12 mouse cellular contexts compared by ENCODE assay signal in genomic region chr8:123777319-123777718, GRCm38 (mm10). TPM values are rescaled to one million over a fixed set of nuclear protein-coding genes. Genes with fewer than 3 reads are reported as not detected.
DNase-seq lines count a peak whose midpoint lies in the region; ATAC-seq and TF ChIP-seq lines count a peak whose summit lies in the region.
"Had no signal": no experiment of that assay in that cellular context is flagged by ENCODE, and none has a peak within 500 bp of the region (broad histone marks: within the 10 kb centered on the region; RNA-seq: fewer than 3 reads in every experiment).

No protein-coding gene starts in this region.

- TF ChIP-seq CTCF in cerebellum, adult 2 months (IDR thresholded peaks at IDR 0.05; ENCODE audit: borderline replicate concordance, insufficient read depth, low read depth, low read length) = no peak
- no peak for TF ChIP-seq CTCF in hindbrain, postnatal 0 days (IDR thresholded peaks at IDR 0.05; ENCODE audit: low read depth)
- no peak for TF ChIP-seq CTCF in left cerebral cortex, adult 2 months (IDR thresholded peaks at IDR 0.05)

- no peaks in the 10 kb centered on the region for H3K9me3 ChIP-seq in hindbrain, postnatal 0 days (ENCODE audit: low read length)
- H3K9me3 ChIP-seq in hindbrain, embryonic 13.5 days = no peaks in the 10 kb centered on the region
- H3K9me3 ChIP-seq in embryonic facial prominence, embryonic 10.5 days = no peaks in the 10 kb centered on the region
- H3K9me3 ChIP-seq: embryonic facial prominence, embryonic 15.5 days; limb, embryonic 15.5 days; neural tube, embryonic 12.5 days had no signal

- no peak for TF ChIP-seq POLR2A in cerebellum, adult 2 months (IDR thresholded peaks at IDR 0.05; ENCODE audit: borderline replicate concordance, insufficient read depth, low read length)

- H3K27me3 ChIP-seq in cerebellum, adult 2 months (ENCODE audit: control insufficient read depth, insufficient read depth, low read length) = no peaks in the 10 kb centered on the region
- H3K27me3 ChIP-seq in hindbrain, postnatal 0 days (ENCODE audit: insufficient read depth, low read length) = no peaks in the 10 kb centered on the region
- 0 out of 2 replicates have a peak, but pooled peaks cover 4% of the 10 kb centered on the region for H3K27me3 ChIP-seq in hindbrain, embryonic 13.5 days
- peaks cover 4% of the 10 kb centered on the region for H3K27me3 ChIP-seq in embryonic facial prominence, embryonic 10.5 days (replicated peaks; ENCODE audit: low read depth, poor library complexity, severe bottlenecking)
- H3K27me3 ChIP-seq: embryonic facial prominence, embryonic 15.5 days; limb, embryonic 15.5 days had no signal

- H3K36me3 ChIP-seq in hindbrain, postnatal 0 days (ENCODE audit: insufficient read depth, low read length) = no peaks in the 10 kb centered on the region
- no peaks in the 10 kb centered on the region for H3K36me3 ChIP-seq in hindbrain, embryonic 13.5 days
- H3K36me3 ChIP-seq in embryonic facial prominence, embryonic 10.5 days (replicated peaks) = no peaks in the 10 kb centered on the region
- H3K36me3 ChIP-seq: embryonic facial prominence, embryonic 15.5 days; limb, embryonic 15.5 days; neural tube, embryonic 12.5 days had no signal

- peak overlapping the region; percentile 71; the same call in 1 of the 2 replicates for H3K27ac ChIP-seq in cerebellum, adult 2 months (ENCODE audit: insufficient read depth, low read length)
- H3K27ac ChIP-seq in hindbrain, postnatal 0 days = 0 out of 2 replicates have a peak overlapping the region, but pooled peaks have one; percentile 51
- no peak overlapping the region for H3K27ac ChIP-seq in hindbrain, embryonic 13.5 days
- H3K27ac ChIP-seq in left cerebral cortex, adult 2 months = peak overlapping the region; percentile 42; the same call in 1 of the 2 replicates
- no peak overlapping the region; the same call in 1 of the 2 replicates for H3K27ac ChIP-seq in embryonic facial prominence, embryonic 10.5 days (replicated peaks)
- H3K27ac ChIP-seq: embryonic facial prominence, embryonic 15.5 days; limb, embryonic 15.5 days; neural tube, embryonic 12.5 days had no signal

- DNase-seq in cerebellum, adult 2 months = peak in 1 of 2 experiments; percentile 47
- DNase-seq in cerebellum, adult 9-10 months = no peak
- DNase-seq in hindbrain, postnatal 0 days (ENCODE audit: low spot score) = peak; percentile 43
- DNase-seq in Muller cell, postnatal 12 days (ENCODE audit: inconsistent ontology term) = peak; percentile 56
- DNase-seq in left cerebral cortex, adult 2 months (ENCODE audit: extremely low spot score in 1 of 2, low spot score in 2 of 2) = peak in 1 of 2 experiments; percentile 36
- DNase-seq in embryonic facial prominence, embryonic 10.5 days (ENCODE audit: low spot score) = no peak
- no peak for DNase-seq in MN1 (ENCODE audit: low spot score)
- DNase-seq: kidney, adult 11 months had no signal

- intact Hi-C loops in left cerebral cortex, adult 2 months (cut with DNase I) = no loop called here

- ATAC-seq in hindbrain, postnatal 0 days = 0 out of 2 replicates have a peak, but pooled peaks have one; percentile 38
- no peak for ATAC-seq in hindbrain, embryonic 13.5 days (ENCODE audit: low FRiP score)

- H3K4me1 ChIP-seq in cerebellum, adult 2 months (ENCODE audit: control insufficient read depth, insufficient read depth, low read length) = no peaks in the 10 kb centered on the region
- H3K4me1 ChIP-seq in hindbrain, postnatal 0 days (ENCODE audit: insufficient read depth, low read length) = peaks cover 4% of the 10 kb centered on the region; the same call in 1 of the 2 replicates
- H3K4me1 ChIP-seq in hindbrain, embryonic 13.5 days (replicated peaks) = peaks cover 24% of the 10 kb centered on the region
- H3K4me1 ChIP-seq in embryonic facial prominence, embryonic 10.5 days = peaks cover 36% of the 10 kb centered on the region

- H3K9ac ChIP-seq in hindbrain, postnatal 0 days (replicated peaks; ENCODE audit: low read length) = no peak overlapping the region
- H3K9ac ChIP-seq in hindbrain, embryonic 13.5 days = no peak overlapping the region
- H3K9ac ChIP-seq: embryonic facial prominence, embryonic 15.5 days; limb, embryonic 15.5 days had no signal

- H3K4me3 ChIP-seq in cerebellum, adult 2 months (replicated peaks; ENCODE audit: insufficient read depth, low read depth, low read length) = no peak overlapping the region
- no peak overlapping the region for H3K4me3 ChIP-seq in hindbrain, postnatal 0 days (ENCODE audit: low read length)
- no peak overlapping the region for H3K4me3 ChIP-seq in hindbrain, embryonic 13.5 days
- H3K4me3 ChIP-seq in left cerebral cortex, adult 2 months = no peak overlapping the region
- H3K4me3 ChIP-seq in embryonic facial prominence, embryonic 10.5 days = no peak overlapping the region
- H3K4me3 ChIP-seq: embryonic facial prominence, embryonic 15.5 days; limb, embryonic 15.5 days; neural tube, embryonic 12.5 days had no signal

- 32% methylated on average over 7 of the region's 7 CpGs for WGBS in cerebellum, adult 2 months
- 37% methylated on average over 7 of the region's 7 CpGs for WGBS in hindbrain, postnatal 0 days
- WGBS in hindbrain, embryonic 13.5 days = 46% methylated on average over 7 of the region's 7 CpGs
- WGBS in embryonic facial prominence, embryonic 10.5 days = 45% methylated on average over 7 of the region's 7 CpGs

- no peak overlapping the region for H3K4me2 ChIP-seq in hindbrain, postnatal 0 days (ENCODE audit: low read depth, low read length)
- H3K4me2 ChIP-seq in hindbrain, embryonic 13.5 days = no peak overlapping the region
- H3K4me2 ChIP-seq: embryonic facial prominence, embryonic 15.5 days; limb, embryonic 15.5 days; neural tube, embryonic 12.5 days had no signal

RNA-seq across cellular contexts. Expression of gene Rab4a, which starts 28.5 kb away (rescaled TPM):
- 102 and 111 TPM in 2 replicates for polyA plus RNA-seq in cerebellum, adult 2 months (2012; rRNA removed)
- 46.3 and 58.3 TPM in 2 replicates for total RNA-seq in hindbrain, postnatal 0 days (2014; rRNA removed)
- polyA plus RNA-seq in hindbrain, postnatal 0 days (2015; fragmentation: Nextera tagmentation; extraction: Ambion mirVana) = 94.7 and 96.8 TPM in 2 replicates
- polyA plus RNA-seq in hindbrain, embryonic 13.5 days (2015; fragmentation: Nextera tagmentation; extraction: Ambion mirVana) = 73.9 and 74.8 TPM in 2 replicates
- 10 to 100 TPM; 39.8 to 48.9 TPM for total RNA-seq in left cerebral cortex, adult 2 months (2021)
- polyA plus RNA-seq in embryonic facial prominence, embryonic 10.5 days (2016; fragmentation: Nextera tagmentation; extraction: Ambion mirVana) = 56.8 and 58.0 TPM in 2 replicates

Comparison
In these comparisons a context has a peak if more than half of its experiments do, and no peak if none do; other contexts are left out.
1. H3K27ac ChIP-seq: peak in cerebellum, adult 2 months (single experiment), hindbrain, postnatal 0 days (single experiment) and left cerebral cortex, adult 2 months (single experiment); none in hindbrain, embryonic 13.5 days (single experiment) and embryonic facial prominence, embryonic 10.5 days (single experiment).
2. DNase-seq: peak in hindbrain, postnatal 0 days (single experiment) and Muller cell, postnatal 12 days (single experiment); none in cerebellum, adult 9-10 months (single experiment), embryonic facial prominence, embryonic 10.5 days (single experiment) and MN1 (single experiment).